Mouse (Mus musculus): ENCODE data around the gene Hs6st3. TPM values are rescaled to one million over a fixed set of nuclear protein-coding genes. Genes with fewer than 3 reads are reported as not detected.
"Not testable (repeated sequence)": the region's sequence is repeated elsewhere in the genome, so short reads cannot be mapped to it uniquely, and the experiment has no call there.

Hs6st3 gene
- total RNA-seq, 2 experiments from 2014 or later: not detected

- DNase-seq: no peak
Measured at GRCm38 (mm10) chr14:119248001-119248607, 110.0 kb downstream of the Hs6st3 start.

DNA sequence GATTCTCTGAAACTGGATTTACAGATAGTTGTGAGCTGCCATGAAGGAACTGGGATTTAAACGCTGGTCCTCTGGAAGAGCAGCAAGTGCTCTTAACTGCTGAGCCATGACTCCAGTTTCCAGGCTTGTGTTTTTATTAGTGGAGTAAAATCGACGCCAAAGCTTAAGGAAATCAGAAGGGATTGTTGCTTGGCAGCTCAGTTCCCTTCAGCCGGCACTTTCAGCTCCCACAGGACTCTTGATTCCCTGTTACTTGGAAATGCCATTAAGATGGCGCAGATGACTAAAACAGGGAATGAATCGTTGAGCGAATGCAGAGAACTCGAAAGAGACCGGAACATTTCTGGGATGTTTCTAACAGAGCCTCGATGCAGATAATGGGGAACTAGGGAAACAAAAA lies 112.2 kb downstream of the Hs6st3 start:
- no peak for DNase-seq

GRCm38 (mm10) chr14:119255396-119255795 lies 117.3 kb downstream of the Hs6st3 start:
- no peak for DNase-seq

- no peak for DNase-seq
Measured at GRCm38 (mm10) chr14:119257072-119257471, 118.9 kb downstream of the Hs6st3 start.

- DNase-seq: no peak
Measured at GRCm38 (mm10) chr14:119260176-119260962, 122.2 kb downstream of the Hs6st3 start.

DNA sequence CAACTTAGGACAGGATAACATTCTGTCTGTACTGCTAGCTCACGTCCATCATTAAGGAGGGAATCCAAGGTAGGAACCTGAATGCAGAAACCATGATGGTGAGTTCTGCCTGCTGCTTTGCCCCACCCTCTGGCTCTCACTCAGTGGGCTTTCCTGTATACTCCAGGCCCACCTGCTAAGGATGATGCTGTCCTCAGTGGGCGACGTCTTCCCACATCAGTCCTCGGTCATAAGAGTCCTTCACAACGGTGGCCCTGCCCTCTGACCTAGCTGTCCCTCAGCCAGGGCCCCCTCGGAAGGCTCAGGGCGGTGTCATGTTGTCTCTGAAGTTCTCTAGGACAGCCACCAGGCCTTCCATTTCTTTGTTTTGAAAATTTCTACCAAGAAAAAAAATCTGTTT lies 128.2 kb downstream of the Hs6st3 start:
- no peak for DNase-seq

DNA sequence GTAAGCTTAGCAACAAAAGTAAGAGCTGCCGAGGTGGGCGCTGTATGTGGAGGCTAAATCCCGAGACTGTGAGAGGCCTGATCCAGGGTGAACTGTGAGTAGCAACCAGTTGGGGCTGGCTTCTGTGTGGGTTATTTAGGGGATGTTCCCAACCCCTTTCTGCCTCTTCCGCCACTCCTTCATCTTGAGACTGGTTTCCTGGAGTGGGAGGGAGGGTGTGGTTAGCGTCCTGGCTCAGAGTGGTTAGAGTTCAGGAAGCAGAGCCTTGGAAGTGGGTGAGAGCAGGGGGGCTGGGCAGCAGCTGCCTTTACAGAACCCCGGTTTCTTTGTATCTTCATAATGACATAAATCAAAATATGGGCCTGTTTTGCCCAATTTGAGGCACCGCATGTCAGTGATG lies 134.9 kb downstream of the Hs6st3 start:
- no peak for DNase-seq

DNA sequence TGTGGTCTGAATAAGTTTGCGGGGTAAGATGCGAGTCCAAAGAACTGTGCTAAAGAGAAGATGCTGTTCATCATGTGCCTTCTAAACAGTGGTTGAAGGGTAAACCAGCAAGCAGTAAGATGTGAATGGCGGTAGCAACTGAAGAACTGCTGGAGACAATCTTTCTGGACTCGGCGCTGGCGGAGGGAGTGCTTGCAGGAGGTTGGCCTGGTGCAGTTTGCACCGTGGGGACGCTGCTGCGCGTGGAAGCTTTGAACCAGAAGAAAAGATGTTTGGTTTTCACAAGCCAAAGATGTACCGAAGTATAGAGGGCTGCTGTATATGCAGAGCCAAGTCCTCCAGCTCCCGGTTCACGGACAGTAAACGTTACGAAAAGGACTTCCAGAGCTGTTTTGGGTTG lies 140.0 kb downstream of the Hs6st3 start:
- DNase-seq: not testable (repeated sequence)

DNA sequence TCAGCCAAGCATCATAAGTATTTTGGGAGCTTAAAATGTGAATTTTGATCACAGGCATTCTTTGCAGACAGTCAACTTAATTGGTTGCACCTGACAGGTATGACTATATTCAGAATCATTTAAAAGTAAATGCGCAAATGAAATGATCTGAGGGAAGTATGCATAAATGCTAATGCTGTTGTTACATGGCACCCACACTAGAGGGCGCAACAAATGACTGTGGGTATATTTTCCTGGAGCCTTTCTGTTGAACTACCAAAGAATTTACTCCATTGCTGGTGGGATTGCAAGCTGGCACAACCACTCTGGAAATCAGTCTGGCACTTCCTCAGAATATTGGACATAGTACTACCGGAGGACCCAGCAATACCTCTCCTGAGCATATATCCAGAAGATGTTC lies 145.8 kb downstream of the Hs6st3 start:
- DNase-seq: no peak

DNA sequence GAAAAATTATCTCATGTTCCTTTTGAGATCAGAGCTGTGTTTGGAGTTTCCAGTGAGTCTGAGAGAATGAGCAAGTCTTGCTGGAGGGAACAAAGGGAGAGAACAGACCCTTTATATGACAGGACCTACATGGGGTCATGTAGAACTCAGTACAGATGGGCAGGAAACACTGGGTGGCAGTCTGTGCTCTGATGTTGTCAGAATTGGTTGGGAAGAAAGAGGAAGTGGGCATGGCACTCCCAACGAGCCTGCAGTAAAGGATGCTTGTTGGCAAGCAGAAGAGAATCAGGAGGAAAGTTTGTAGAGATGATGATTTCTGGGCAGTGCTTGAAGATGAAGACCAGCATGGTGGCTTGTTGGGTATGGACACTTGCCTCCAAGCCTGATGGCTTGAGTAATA lies 151.5 kb downstream of the Hs6st3 start:
- DNase-seq: no peak

GRCm38 (mm10) chr14:119294071-119294470 lies 155.9 kb downstream of the Hs6st3 start:
- DNase-seq: no peak

DNA sequence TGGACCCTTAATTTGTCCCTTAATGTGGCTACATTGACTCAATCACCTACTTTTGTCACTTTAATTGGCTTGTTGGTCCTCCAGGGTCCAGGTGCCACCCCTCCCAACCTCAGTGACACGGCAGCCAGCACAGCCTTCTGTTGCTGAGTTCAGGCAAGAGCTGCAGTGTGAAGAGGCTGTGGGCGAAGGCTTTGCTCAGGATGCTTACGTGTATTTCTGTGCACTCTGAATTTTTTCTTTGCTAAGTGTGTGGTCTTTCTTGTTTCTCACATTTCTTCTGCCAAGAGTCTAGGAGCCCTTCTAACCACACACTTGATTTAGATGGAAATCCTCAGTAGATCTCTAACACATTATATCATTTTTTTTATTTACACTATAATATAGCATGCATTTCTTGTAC lies 168.3 kb downstream of the Hs6st3 start:
- no peak for DNase-seq

- DNase-seq: no peak
Measured at GRCm38 (mm10) chr14:119318379-119318778, 180.2 kb downstream of the Hs6st3 start.

GRCm38 (mm10) chr14:119347236-119347635 lies 209.1 kb downstream of the Hs6st3 start:
- DNase-seq: no peak

- DNase-seq: no peak
Measured at GRCm38 (mm10) chr14:119361414-119361813, 223.3 kb downstream of the Hs6st3 start.

GRCm38 (mm10) chr14:119367866-119368425 lies 229.8 kb downstream of the Hs6st3 start:
- DNase-seq: no peak

GRCm38 (mm10) chr14:119369274-119369673 lies 231.1 kb downstream of the Hs6st3 start:
- no peak for DNase-seq

- no peak for DNase-seq
Measured at GRCm38 (mm10) chr14:119370013-119370412, 231.9 kb downstream of the Hs6st3 start.

DNA sequence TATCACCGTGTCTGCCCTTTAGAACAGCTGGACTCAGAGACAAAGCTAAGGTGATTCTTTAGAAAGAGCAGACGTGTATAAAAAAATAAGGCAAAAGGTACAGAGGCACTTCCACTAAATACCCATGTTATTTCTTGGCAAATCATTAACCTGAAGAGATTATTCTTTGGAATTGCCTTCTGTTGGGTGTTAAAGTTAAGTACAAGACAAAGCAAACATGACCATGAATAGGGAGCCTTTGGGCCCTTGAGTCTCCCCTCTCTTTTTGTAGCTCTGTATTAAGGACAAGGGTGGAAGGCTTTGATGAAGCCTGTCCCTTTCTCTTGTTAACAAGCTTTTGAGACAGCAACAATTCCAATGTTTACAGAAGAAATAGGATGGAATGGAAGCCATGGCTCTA lies 241.2 kb downstream of the Hs6st3 start:
- DNase-seq: no peak

GRCm38 (mm10) chr14:119401618-119402017 lies 263.5 kb downstream of the Hs6st3 start:
- DNase-seq: no peak

GRCm38 (mm10) chr14:119409334-119410050 lies 271.4 kb downstream of the Hs6st3 start:
- DNase-seq: no peak

DNA sequence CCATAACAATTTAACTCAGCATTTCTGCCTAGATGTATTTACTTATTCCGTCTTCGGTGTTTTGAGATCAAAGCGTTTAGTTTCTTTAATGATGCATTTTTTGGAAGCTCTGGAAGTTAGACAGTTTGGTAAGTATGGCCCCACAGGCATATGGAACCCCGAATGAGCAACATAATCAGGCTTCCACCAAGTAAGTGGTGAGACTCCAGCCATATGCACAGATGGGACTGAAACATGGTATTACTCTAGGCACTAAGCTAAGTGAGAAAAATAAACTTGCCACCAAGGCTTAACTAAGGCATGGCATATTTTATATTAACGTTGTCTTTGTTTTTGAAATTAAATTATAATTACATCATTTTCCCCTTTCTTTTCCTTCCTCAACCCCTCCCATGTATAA lies 284.8 kb downstream of the Hs6st3 start:
- DNase-seq: no peak

- no peak for DNase-seq
Measured at GRCm38 (mm10) chr14:119450471-119450870, 312.3 kb downstream of the Hs6st3 start.
